Mouse (Mus musculus): Measurements from ENCODE around the gene Gucy2e. TPM values are rescaled to one million over a fixed set of nuclear protein-coding genes. Genes with fewer than 3 reads are reported as not detected.

Gene Gucy2e
- total RNA-seq, 2 experiments from 2014 or later: 1.9 TPM

GRCm38 (mm10) chr11:69169313-69169712 lies 67.5 kb downstream of the Gucy2e start:
- peak in 1 of 2 experiments; percentile 29 for DNase-seq

Other genes with a start within 250 kb of the Gucy2e start
- gene Pfas, start 228.6 kb downstream of the Gucy2e start, total RNA-seq (2021): 10 to 100 TPM; 22.8 to 28.9 TPM
- gene Ctc1, start 221.1 kb downstream of the Gucy2e start, total RNA-seq (2021): 10 to 100 TPM; 31.8 to 32.3 TPM
- gene Aurkb, start 191.4 kb downstream of the Gucy2e start, total RNA-seq (2021): 1 to 10 TPM; 1.0 to 1.1 TPM
- gene Borcs6, start 177.3 kb downstream of the Gucy2e start, total RNA-seq (2021): 10 to 100 TPM; 27.8 to 30.4 TPM
- gene Tmem107, start 166.2 kb downstream of the Gucy2e start, total RNA-seq (2021): 10 to 100 TPM; 20.8 to 24.0 TPM
- gene Vamp2, start 148.5 kb downstream of the Gucy2e start, total RNA-seq (2021): 100 to 1,000 TPM; 962 to 984 TPM
- 10 to 100 TPM; 78.2 to 92.8 TPM for gene Per1, start 141.8 kb downstream of the Gucy2e start, total RNA-seq (2021)
- gene Hes7, start 116.6 kb downstream of the Gucy2e start, total RNA-seq (2021): 1 to 10 TPM in 1 of 2 experiments, under 1 TPM in 1; 0.68 to 1.1 TPM
- 1 to 10 TPM in 1 of 2 experiments, under 1 TPM in 1; 0.96 to 1.2 TPM for gene 9130213A22Rik, start 114.4 kb downstream of the Gucy2e start, total RNA-seq (2021)
- 1 to 10 TPM; 6.6 to 6.9 TPM for gene Aloxe3, start 111.1 kb downstream of the Gucy2e start, total RNA-seq (2021)
- gene Alox12b, start 80.0 kb downstream of the Gucy2e start, total RNA-seq (2021): 1 to 10 TPM; 5.8 to 7.4 TPM
- gene Alox8, start 39.2 kb downstream of the Gucy2e start, total RNA-seq (2021): 1 to 10 TPM; 5.8 to 7.2 TPM
- 10 to 100 TPM; 15.1 to 15.2 TPM for gene Cntrob, start 86.7 kb upstream of the Gucy2e start, total RNA-seq (2021)
- gene Trappc1, start 86.9 kb upstream of the Gucy2e start, total RNA-seq (2021): 10 to 100 TPM; 66.5 to 66.6 TPM
- 10 to 100 TPM; 21.4 to 21.8 TPM for gene Kcnab3, start 89.2 kb upstream of the Gucy2e start, total RNA-seq (2021)
- 100 to 1,000 TPM; 111 to 119 TPM for gene Rnf227, start 103.4 kb upstream of the Gucy2e start, total RNA-seq (2021)
- 100 to 1,000 TPM; 537 to 553 TPM for gene Chd3, start 132.4 kb upstream of the Gucy2e start, total RNA-seq (2021)
- 100 to 1,000 TPM; 117 to 118 TPM for gene Naa38, start 158.5 kb upstream of the Gucy2e start, total RNA-seq (2021)
- 10 to 100 TPM; 44.6 to 48.6 TPM for gene Cyb5d1, start 158.6 kb upstream of the Gucy2e start, total RNA-seq (2021)
- gene Tmem88, start 161.2 kb upstream of the Gucy2e start, total RNA-seq (2021): 1 to 10 TPM; 1.8 to 2.6 TPM
- gene Kdm6b, start 176.6 kb upstream of the Gucy2e start, total RNA-seq (2021): 10 to 100 TPM; 32.0 to 41.6 TPM

Measured in layer of hippocampus, postnatal 36 days (tissue).